Mouse (Mus musculus): ENCODE data around the gene Enthd1.
A peak's percentile ranks its signal among the peaks of the same experiment; 100 is the strongest.
"Not testable (repeated sequence)": the region's sequence is repeated elsewhere in the genome, so short reads cannot be mapped to it uniquely, and the experiment has no call there.

The Enthd1 gene

DNA sequence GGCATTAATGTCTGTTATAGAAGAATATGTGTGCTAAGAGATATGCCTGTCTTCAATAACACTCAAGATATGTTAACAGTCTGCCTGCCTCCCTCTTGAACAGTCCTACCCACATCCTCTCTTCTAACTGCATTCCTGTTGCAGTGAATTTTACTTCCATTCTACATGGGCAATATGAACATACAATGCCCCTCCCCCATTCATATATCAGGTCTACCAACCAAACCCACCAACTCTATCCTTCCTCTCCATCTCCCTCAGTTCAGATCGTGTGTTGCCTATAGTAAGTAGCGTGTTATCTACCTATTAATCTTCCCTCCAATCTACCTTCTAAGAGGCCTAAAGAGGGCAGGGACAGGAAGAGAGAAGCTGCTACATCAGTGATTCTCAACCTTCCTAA, 26.9 kb downstream of the Enthd1 start:
- no peak for DNase-seq (ENCODE audit: low spot score in 2 of 2)

DNA sequence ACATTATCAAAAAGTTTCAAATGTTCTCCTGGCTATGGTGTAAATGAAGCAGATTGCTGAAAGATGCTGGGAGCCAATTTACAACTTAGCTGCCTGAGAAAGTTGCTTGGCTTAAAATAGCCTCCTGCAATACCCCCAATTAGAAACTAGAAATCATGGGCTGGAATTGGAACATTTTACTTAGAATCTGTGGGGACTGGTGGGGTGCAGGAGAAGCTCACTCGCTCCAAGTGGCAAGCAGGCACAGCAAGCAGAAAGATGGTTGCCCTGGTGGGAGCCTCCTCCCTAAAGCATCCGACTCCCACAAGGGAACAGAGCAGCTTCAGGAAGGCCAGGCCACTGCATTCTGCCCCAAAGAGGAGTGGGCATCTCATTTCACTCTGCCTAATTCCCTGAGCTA, 28.9 kb downstream of the Enthd1 start:
- DNase-seq (ENCODE audit: low spot score in 2 of 2): no peak

DNA sequence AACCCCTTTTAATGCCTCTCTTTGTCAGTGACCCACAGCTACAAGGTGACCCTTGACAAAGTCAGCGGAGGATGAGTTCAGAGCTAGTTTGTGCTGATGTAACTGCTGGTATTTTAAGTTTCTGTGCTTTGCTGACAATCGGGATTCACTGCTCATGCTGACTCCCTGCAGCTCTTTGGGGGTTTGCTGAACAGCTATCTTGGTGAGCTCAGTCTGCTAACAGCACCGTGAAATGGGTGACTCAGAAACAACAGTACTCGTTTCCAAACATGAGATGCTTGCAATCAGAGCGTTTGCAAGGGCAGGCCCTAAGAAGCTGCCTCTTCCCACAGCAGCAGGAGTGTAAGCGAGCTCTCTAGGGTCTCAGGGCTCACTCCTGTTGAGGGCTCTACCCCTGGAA, 31.7 kb downstream of the Enthd1 start:
- DNase-seq (ENCODE audit: low spot score in 2 of 2): no peak

DNA sequence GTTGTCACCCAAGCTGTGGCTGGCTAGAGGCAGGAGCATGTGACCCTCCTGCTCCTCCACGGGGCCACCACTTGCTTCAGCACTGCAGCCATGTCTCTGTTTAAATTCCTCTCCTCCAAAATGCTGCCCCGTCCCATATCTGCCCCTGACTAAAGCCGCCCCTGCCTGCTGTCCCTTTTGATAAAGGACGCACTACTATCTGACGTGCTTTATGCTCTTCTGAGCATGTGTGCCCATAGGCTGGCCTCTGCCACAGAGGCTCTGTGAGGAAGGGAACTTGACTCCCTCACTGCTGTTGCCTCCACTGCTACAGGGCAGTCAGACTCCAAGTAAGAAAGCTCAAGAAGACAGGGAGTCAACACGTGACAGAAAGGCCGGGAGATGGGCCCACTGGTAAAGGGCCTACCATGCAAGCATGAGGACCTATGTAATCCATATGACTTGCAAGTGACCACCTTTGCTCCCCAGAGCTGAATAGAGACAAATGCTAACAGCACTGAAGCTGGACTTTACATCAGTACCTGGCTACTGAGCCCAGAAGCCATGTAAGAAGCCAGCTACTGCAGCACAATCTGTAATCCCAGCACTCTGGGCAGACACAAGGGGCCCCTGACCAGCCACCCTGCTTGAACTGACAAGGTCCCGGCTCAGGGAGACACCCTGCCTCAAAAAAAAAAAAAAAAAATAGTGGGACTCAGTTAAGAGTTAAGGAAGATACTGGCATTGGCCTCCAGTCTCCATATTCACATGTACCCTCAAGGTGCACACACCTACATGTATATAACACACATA, 32.5 kb downstream of the Enthd1 start:
- DNase-seq (ENCODE audit: low spot score in 2 of 2): peak in 1 of 2 experiments; percentile 25

DNA sequence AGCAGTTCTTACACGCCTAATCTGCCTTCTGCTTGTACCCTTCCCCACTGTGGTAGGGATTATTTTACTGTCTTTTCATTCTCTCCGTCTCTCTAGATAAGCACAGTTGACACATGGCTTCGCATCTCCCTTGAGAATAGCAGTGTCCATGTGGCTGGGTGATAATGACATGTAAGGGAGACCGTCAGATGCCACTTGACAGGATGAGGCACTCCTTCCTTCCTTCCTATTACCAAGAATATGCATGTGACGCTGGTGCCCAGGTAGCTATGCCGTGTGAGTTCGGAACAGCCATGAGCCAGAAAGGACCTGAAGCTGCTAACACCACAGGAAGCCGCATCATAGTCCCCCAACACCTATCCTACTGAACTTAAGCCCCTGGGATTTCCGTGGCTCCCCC, 33.9 kb downstream of the Enthd1 start:
- no peak for DNase-seq (ENCODE audit: low spot score in 2 of 2)

DNA sequence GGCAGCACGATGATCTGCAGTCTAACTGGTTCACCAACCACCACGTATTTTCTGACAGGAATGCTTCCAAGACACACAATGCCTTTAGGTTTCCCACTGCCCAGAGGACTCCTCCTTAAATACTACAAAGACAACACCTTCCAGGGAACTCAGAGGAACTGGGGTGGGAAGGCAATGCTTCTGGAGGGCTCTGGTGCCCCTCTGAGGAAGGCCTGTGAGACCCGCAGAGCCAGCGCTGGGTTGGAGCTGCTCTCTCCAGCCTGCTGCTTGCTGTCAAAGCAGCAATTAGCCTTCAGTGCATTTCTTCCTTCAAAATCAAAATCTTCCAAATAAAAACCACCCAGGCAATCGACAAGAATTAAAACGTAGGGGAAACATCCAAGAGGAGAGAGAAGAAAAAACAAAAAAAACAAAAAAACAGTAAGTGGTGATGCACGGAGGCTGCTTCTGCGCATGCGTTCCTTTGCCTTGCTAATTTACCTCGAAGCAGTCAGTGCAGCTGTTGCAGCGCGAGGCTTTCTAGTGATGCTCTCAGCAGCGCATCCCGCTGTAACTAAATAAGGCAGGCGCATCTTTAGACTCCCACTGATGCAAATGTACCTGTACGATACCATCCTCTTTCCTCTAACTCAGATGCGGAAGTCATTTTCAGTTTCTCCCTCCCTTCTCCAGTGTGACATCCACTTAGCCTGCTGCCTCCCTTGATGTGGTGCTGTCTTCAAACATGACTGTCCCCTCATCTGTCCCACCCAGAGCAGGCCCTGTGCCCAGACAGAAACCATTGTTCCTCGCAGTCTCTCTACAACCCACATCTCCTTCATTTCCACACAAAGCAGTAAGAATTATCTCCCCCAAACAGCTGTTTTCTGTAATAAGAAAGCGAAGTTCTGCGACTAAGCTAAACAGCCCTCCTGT, 34.7 kb downstream of the Enthd1 start:
- no peak for DNase-seq (ENCODE audit: low spot score in 2 of 2)

DNA sequence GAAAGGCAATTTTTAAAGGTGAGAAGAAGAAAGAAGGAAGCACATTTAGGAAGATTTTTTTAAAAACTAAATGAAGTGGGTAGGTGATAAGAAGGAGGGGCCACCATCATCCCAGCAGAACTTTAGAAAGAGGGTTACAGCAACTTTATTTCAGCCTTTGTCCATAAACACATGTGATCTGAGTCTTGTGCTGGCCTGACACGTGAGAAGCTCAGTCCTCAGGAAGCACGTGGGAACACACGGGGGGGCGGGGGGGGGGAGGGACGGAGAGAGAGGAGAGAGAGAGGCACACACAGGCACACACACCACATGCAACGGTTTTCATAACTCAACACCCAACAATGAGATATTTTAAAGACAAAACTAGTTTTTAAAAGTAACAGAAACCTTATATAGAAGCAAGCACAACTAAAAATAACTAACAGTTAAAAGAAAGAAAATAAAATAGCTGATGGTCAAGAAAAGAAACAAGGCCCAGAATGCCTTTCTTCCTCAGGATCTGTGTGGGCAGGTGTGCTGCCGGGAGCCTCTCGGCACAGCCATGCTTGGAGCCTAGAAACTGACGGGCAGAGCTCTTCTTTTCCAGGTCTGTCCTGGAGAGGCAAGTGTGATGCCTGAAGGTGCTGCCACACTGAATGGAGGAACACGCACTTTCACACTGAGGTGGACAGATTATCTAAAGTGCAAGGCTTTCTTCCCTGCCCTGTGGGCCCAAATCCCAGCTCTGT, 43.1 kb downstream of the Enthd1 start:
- no peak for DNase-seq (ENCODE audit: low spot score in 2 of 2)

DNA sequence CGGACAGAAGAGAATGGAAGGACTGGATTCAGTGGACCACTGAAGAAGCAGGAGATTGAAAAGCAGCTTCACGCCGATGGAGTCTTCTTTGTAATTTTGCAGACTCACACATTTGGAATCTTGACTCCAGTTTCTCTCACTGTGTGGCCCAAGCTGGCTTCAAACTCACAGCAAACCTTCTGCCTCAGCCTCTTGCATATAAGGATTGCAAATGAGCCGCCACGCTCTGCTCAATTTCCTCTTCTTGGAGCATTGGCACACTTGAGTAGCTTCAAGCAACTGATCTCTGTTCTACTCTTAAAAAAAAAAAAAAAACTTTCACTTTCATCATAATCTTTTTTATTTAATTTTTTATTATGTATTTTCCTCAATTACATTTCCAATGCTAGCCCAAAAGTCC, 45.0 kb downstream of the Enthd1 start:
- DNase-seq (ENCODE audit: low spot score in 2 of 2): no peak

DNA sequence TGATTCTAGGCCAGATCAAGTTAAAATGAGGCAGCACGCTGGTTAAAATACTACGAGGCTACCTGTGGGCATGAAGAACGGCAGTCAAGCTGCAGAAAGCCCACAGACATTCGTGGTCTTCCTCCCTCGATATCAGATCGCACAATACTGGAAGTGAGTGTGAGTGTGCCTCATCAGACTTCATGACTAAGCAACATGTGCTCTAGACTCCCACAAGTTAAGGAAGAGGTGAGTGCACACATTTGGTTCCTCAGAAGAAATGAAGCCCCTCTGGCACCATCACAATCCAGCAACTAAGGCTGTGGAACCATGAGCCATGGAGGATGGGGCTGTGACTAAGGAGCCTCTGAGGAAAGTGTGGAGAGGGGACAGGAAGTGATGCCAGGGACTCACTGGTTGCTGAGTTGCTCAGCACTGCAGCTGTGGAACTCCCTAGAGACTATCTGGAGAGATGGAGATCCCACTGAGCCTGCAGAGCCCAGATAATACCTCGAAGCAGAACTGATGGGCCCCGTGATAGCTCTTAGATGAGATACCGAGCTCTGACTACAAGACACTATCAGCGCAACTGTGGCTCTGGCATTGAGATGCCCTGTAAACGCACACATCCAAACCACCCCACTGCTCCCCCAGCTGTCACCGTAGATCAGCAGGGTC, 46.3 kb downstream of the Enthd1 start:
- no peak for DNase-seq (ENCODE audit: low spot score in 2 of 2)

DNA sequence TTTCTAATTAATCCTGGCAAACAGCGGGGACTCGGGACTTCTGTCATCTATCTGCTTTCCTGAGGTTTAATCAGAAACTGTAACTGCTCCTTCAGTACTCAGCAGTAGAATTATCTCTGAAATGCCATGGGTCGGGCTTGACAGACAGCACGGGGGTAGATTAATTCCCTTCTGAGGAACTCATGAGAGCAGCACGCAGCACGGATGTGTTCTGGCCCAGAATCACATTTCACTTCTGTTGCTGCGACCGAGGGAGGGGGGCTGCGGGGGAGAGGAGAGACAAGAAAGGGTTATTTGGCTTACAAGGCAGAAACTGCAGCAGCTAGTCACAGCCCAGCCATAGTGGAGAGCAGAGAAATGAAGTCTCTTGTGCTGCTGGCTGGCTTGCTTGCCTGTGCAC, 47.0 kb downstream of the Enthd1 start:
- DNase-seq (ENCODE audit: low spot score in 2 of 2): no peak

DNA sequence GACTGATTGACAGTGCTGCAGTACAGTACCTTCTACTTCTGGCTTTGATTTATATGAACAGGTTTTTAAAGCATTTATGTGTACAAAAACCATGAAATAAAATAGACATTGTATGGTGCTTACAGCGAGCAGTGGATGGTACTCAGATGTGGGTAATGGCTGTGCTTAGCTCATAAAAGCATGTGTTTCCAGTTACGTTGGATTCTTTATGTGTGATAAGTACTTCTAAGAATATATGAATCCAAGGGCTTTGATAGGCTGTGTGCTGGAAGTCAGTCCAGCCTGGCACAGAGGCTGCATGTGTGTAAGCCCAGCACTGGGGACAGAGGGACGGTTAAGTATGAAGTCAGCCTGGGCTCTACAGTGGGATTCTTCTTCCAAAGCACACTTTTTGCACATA, 48.4 kb downstream of the Enthd1 start:
- no peak for DNase-seq (ENCODE audit: low spot score in 2 of 2)

DNA sequence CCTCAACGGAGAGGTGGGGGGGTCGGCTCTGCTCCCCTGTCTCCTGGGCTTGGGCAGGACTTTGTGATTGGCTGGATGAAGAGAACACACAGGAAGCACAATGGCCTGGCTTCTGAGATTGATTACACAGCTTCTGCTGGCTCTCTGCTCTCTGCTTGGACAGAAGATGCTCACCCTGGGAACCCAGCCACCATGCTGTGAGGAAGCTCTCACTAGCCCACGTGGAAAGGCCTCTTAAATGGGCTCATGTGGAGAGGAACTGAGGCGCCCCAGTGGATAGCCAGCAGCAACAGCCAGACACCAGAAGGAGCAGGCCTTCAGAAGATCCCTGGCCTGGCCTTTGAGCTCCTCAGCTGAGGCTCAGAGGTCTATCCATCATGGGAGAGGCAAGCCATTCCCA, 59.9 kb downstream of the Enthd1 start:
- no peak for DNase-seq (ENCODE audit: low spot score in 2 of 2)

DNA sequence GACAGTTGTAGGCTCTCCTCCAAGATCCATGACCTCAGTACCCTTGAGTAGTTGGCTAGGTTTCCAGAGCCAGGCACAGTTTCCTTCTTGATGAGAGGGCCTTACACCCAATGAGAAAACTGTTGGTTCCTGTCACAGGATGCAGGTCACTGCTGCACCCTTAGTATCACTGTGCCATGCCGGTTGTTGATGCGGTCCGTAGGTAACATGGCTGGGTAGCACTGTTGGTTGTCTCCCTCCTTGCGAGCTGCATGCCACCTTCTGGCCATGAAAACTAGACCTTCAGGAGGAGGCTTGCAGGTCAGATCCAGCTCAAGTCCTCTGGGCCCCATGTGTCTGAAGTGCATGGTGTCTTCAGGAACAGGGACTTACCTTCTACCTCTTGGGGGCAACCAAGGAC, 61.8 kb downstream of the Enthd1 start:
- not testable (repeated sequence) for DNase-seq (ENCODE audit: low spot score in 2 of 2)

DNA sequence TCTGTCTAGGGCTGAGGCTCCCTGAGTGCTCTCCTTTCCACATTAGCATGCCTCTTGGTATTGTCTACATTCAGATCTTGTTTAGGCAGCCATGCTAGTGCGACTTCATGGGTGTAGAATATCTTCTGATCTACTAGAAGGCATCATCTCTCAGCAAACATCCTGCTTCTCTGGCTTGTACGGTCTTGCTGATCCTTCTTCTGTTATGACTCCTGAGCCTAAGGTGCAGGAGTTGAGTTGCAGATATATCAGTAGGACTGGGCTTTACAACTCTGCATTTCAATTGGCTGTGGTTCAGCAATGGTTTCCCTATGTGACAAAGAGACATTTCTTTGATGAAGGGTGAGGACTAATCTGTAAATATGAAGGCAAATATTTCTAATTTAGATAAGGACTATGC, 62.2 kb downstream of the Enthd1 start:
- no peak for DNase-seq (ENCODE audit: low spot score in 2 of 2)

DNA sequence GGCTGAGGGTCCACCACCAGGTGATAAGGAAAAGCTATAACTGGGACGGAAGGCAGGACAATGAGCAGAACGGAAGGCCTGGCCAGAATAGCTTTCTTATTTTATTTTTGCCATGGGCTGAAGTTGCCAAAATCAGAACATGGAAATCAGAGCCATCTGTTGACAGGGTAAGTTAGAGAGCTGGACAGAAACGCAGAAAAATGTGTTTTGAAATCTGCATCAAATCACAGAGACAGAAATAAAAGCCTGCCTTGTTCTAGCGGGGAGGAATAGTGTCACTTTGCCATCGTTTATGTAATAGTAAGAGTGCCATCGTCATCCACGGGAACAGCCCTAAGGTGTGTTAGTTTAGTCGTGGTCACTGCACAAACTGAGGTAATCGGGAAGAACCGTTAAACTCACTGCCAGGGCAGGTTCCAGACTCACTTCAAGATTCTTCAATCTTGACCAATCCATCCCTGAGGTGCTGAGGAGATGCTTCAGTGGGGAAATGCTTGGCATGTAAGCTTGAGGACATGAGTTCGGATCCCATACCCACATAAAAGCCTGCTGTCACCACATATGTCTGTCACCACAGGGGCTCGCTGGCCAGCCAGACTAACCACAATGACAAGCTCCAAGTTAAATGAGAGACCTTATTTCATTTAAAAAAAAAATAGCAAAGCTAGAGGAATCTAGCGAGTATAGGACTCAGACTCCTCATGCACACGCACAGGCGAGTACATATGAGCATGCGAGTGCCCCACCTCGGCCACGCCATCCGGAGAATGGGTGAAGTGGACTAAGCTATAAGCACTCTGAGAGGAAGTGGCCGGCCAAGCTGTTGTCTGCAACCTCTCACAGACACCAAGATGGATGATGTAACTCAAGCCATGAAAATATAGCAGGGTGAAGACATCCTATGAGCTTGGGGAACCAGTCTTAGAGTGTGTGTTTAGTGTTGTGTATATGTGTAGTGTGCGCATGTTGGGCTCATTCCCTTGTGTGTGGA, 63.6 kb downstream of the Enthd1 start:
- no peak for DNase-seq (ENCODE audit: low spot score in 2 of 2)

DNA sequence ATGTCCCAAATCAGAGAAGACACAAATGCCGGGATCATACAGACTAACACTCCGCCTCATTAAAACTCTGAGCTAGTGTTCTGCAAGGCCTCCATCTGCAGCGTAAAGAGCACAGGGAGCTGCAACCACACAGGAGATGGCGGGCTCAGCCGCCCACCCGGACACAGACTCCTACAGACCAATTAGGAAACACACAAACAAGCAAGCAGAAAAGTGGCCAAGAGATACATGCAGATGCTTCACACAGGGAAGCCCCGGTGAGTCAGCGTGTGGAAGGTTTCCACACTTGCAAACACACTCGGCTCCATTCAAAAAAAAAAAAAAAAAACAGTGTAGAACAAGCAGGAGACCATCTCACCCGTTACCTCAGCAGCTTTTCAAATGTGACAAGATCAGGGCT, 64.5 kb downstream of the Enthd1 start:
- no peak for DNase-seq (ENCODE audit: low spot score in 2 of 2)

DNA sequence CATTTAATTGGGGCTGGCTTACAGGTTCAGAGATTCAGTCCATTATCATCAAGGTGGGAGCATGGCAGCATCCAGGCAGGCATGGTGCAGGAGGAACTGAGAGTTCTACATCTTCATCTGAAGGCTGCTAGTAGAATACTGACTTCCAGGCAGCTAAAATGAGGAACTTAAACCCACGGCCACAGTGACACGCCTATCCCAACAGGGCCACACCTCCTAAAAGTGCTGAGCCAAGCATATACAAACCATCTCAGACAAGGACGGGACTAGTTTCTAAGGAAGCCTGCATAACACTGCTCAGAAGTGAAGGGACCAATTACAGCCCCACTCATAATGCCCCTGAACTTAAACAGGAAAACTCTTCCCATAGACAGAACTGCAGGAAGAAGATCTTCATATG, 67.2 kb downstream of the Enthd1 start:
- peak in 1 of 2 experiments; percentile 26 for DNase-seq (ENCODE audit: low spot score in 2 of 2)

DNA sequence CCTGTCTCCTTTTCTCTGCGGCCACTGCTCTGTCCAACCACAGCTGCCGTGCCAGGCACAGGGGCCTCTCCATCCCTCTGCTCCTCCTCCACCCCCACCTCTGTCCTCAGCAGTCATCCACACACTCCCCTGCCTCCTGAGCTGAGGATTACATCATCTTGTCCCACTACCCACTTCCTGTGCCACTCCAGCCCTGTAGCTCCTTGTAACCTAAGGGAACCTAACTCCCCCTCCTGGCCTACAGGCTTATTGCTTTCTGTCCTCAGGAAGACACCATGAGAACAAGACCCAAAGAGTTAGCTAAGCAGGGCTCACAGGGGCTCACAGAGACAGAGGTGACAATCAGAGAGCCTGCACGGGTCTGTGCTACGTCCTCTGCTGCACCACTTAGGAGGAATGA, 73.5 kb downstream of the Enthd1 start:
- no peak for DNase-seq (ENCODE audit: low spot score in 2 of 2)

DNA sequence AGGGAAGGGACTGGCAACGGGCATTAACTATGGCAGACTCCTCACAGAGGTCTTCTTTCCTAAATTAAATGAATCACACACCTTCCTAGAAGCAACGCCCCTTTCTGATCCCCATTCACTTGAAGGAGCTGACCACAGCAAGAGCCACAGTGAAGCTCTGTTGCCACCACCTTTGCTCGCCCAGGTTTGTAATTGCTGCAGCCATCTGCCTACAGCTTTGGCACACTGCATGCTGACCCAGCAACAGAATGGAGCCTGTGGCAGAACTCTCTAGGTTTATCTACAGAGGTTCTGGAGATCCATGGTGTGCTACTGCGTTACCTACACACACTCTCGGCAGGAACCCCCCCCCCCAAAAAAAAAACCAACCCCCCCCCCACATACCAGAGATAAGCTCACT, 74.8 kb downstream of the Enthd1 start:
- DNase-seq (ENCODE audit: low spot score in 2 of 2): no peak

DNA sequence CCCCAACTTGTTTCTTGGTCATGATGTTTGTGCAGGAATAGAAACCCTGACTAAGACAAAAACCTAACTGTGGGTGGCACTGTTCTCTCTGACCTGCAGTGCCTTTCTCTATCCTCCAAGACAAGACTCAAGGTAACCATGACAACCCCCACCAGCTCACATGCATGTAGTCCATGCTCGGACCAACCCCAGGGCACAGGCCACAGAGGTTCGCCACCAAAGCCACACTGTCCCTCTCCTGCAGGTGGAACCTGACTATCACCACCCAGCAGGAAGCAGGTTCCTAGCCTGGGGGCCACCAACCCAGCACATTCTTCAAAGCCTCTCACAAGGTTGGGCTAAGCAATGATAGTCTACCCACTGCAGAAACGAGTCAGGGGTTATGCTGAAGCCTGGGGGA, 76.3 kb downstream of the Enthd1 start:
- no peak for DNase-seq (ENCODE audit: low spot score in 2 of 2)

DNA sequence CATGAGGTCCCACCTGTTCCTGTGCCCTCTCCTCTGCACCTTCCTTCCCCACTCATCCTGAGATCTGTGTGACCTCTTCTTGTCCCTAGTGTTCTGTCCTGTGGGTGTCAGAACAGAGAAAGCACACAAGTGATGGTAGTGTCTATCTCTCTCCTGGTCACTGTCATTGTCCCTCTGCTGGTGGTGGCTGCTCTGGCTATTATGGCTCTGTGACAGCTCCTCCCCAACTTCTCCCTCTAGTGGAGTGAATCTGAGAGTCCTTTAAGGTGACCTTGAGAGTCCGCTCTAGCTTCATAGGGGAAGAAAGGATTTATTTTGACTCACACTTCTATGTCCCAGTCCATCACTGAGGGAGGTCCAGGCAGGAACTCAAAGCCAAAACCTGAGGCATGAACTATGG, 79.4 kb downstream of the Enthd1 start:
- no peak for DNase-seq (ENCODE audit: low spot score in 2 of 2)

Measured in spleen, postnatal 4 days (tissue).